Mouse (Mus musculus): ENCODE results near the gene Aire.

DNA sequence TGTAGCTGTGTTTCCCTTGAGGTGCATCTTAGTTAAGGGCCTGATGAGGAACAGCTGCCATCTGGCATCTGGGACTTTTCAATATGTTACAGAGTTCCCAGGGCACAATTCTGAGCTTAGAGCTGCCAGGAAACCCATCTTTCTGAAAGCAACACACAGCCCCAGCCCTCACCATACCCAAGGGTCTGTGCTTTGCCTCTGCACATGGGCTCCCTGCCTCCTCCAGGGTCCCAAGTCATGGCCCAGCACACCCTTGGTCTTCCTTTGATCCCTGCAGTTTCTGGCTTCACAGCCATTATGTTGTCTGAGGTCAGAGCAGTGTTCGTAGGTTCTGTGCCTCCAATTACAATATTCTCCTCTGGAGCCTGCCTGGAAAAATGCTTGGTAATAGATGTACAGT is 14.3 kb downstream of the Aire start:
- TF ChIP-seq CTCF (IDR thresholded peaks at IDR 0.05; ENCODE audit: insufficient read depth, low read length): no peak
- TF ChIP-seq POLR2A (IDR thresholded peaks at IDR 0.05; ENCODE audit: borderline replicate concordance, extremely low read depth, low read depth, low read length): no peak

All from lung, adult 2 months (tissue).